Mouse (Mus musculus): Measurements from ENCODE around the gene Gm19684. TPM values are rescaled to one million over a fixed set of nuclear protein-coding genes. Genes with fewer than 3 reads are reported as not detected.
"Not testable (repeated sequence)": the region's sequence is repeated elsewhere in the genome, so short reads cannot be mapped to it uniquely, and the experiment has no call there.

The Gm19684 gene
- polyA plus RNA-seq, 1 experiment from 2014 or later: not detected

GRCm38 (mm10) chr17:36131516-36132265 lies 10.2 kb downstream of the Gm19684 start:
- H3K4me1 ChIP-seq (replicated peaks; ENCODE audit: control insufficient read depth, insufficient read depth): no peaks in the 10 kb centered on the region
- no peak for ATAC-seq (ENCODE audit: low FRiP score, low TSS enrichment)
- 72% methylated on average over 5 of the region's 5 CpGs for whole genome bisulfite sequencing
- H3K36me3 ChIP-seq (ENCODE audit: control insufficient read depth, insufficient read depth, low read length): no peaks in the 10 kb centered on the region
- no peaks in the 10 kb centered on the region for H3K9me3 ChIP-seq (ENCODE audit: control insufficient read depth, low read length)
- no peak overlapping the region for H3K4me2 ChIP-seq (replicated peaks; ENCODE audit: low read depth)
- no peak overlapping the region for H3K27ac ChIP-seq (replicated peaks)
- no peak for DNase-seq (ENCODE audit: low spot score)
- TF ChIP-seq CTCF (IDR thresholded peaks at IDR 0.05; ENCODE audit: low read depth) (0 out of 2 replicates have a peak, but pooled peaks have one; percentile 11), EP300 (optimal IDR thresholded peaks at IDR 0.05) (no peak)
- H3K27me3 ChIP-seq (ENCODE audit: control insufficient read depth, insufficient read depth, low read length): no peaks in the 10 kb centered on the region
- H3K4me3 ChIP-seq (ENCODE audit: low read depth, low read length): no peak overlapping the region
- H3K9ac ChIP-seq (ENCODE audit: low read length): no peak overlapping the region

GRCm38 (mm10) chr17:36135421-36136231 lies 14.1 kb downstream of the Gm19684 start:
- not testable (repeated sequence) for H3K4me2 ChIP-seq (replicated peaks; ENCODE audit: low read depth); H3K27me3 ChIP-seq (ENCODE audit: control insufficient read depth, insufficient read depth, low read length); DNase-seq (ENCODE audit: low spot score); H3K36me3 ChIP-seq (ENCODE audit: control insufficient read depth, insufficient read depth, low read length); H3K4me3 ChIP-seq (ENCODE audit: low read depth, low read length); H3K27ac ChIP-seq (replicated peaks); H3K9ac ChIP-seq (ENCODE audit: low read length); ATAC-seq (ENCODE audit: low FRiP score, low TSS enrichment); H3K4me1 ChIP-seq (replicated peaks; ENCODE audit: control insufficient read depth, insufficient read depth); H3K9me3 ChIP-seq (ENCODE audit: control insufficient read depth, low read length)

DNA sequence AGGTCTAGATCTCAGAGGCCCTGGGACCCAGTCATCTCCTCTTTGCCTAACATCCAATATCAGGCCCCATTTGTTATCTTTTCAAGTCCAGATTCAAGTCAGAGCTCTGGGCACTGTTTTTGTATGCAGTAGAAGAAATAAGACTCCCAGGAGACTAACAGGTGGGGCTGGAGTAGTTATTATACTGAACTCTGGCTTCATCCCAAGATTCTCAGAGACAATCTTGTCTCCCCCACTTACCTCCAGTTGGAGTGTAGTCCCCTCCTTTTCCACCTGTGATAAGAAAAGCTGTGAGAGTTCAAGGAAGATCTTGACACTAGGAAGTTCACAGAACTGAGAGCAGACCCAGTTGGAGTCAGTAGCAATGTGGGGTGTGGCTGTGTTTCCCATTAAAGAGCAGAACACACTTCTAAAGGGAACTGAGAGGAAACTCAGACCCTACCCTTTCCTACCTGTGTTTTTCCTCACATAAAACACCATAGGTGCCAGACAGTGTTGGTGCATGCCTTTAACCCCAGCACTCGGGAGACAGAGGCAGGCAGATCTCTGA lies 14.9 kb downstream of the Gm19684 start:
- not testable (repeated sequence) for DNase-seq (ENCODE audit: low spot score); H3K27me3 ChIP-seq (ENCODE audit: control insufficient read depth, insufficient read depth, low read length); H3K9me3 ChIP-seq (ENCODE audit: control insufficient read depth, low read length); H3K27ac ChIP-seq (replicated peaks); H3K4me2 ChIP-seq (replicated peaks; ENCODE audit: low read depth); ATAC-seq (ENCODE audit: low FRiP score, low TSS enrichment); H3K36me3 ChIP-seq (ENCODE audit: control insufficient read depth, insufficient read depth, low read length); H3K4me3 ChIP-seq (ENCODE audit: low read depth, low read length); H3K9ac ChIP-seq (ENCODE audit: low read length); H3K4me1 ChIP-seq (replicated peaks; ENCODE audit: control insufficient read depth, insufficient read depth)
- WGBS: 50% methylated on average over 1 of the region's 1 CpGs

DNA sequence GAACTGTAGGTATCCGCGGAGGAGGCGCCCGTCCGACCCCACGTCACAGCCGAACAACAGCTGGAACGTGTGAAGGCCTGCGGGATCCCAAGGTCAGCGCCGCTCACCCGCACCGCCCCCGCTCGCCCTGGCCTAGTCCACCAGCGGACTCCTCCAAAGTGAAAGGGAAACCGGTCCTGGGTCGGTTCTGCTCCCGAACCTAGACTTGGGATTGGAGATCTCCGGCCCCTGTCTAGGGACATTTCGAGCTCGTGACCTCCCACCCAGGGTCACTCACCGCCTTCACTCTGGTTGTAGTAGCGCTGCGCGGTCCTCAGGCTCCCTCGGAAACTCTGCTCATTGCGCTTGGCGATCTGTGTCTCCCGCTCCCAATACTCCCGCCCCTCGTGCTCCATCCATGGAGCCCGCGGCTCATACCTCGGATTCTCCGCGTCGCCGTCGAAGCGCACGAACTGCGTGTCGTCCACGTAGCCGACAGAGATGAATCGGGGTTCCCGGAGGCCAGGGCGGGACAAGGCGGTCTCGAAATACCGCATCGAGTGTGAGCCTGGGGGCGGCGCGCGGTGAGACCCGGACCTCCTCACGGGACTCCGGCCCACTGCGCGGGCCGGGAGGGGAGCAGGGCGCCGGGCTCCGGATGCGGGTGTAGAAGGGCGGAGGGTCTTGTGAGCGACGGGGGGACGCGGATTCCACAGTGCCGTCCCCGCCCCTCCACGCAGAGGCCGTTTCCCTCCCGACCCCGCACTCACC lies 23.8 kb downstream of the Gm19684 start:
- H3K36me3 ChIP-seq (ENCODE audit: control insufficient read depth, insufficient read depth, low read length): no peaks in the 10 kb centered on the region
- H3K4me3 ChIP-seq (ENCODE audit: low read depth, low read length): peak overlapping the region; percentile 50
- DNase-seq (ENCODE audit: low spot score) (peak; percentile 31), ATAC-seq (ENCODE audit: low FRiP score, low TSS enrichment) (peak; percentile 54)
- H3K9me3 ChIP-seq (ENCODE audit: control insufficient read depth, low read length): no peaks in the 10 kb centered on the region
- H3K4me2 ChIP-seq (replicated peaks; ENCODE audit: low read depth): peak overlapping the region; percentile 66
- WGBS: 2% methylated on average over 62 of the region's 78 CpGs
- no peak overlapping the region for H3K27ac ChIP-seq (replicated peaks)
- no peak overlapping the region for H3K9ac ChIP-seq (ENCODE audit: low read length)
- peaks cover 2% of the 10 kb centered on the region; the same call in 1 of the 2 replicates for H3K27me3 ChIP-seq (ENCODE audit: control insufficient read depth, insufficient read depth, low read length)
- TF ChIP-seq EP300 (optimal IDR thresholded peaks at IDR 0.05) (no peak), CTCF (IDR thresholded peaks at IDR 0.05; ENCODE audit: low read depth) (no peak)
- H3K4me1 ChIP-seq (replicated peaks; ENCODE audit: control insufficient read depth, insufficient read depth): peaks cover 2% of the 10 kb centered on the region; the same call in 1 of the 2 replicates

DNA sequence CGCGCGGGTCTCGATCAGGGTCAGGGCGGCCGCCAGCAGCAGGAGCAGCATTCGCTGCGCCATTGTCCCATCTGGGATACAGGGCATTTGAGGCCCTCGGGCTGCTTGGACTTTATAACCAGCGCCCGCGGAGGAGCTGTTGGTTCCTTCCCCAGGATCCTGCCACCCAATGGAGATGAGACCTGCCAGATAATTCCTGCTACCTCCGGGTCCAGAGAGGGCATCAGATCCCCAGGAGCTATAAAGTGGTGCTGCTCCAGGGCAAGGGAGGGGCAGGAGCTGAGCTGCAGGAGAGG lies 24.3 kb downstream of the Gm19684 start:
- WGBS: 5% methylated on average over 13 of the region's 13 CpGs
- H3K4me2 ChIP-seq (replicated peaks; ENCODE audit: low read depth): peak overlapping the region; percentile 66
- H3K4me3 ChIP-seq (ENCODE audit: low read depth, low read length): peak overlapping the region; percentile 50
- not testable (repeated sequence) for DNase-seq (ENCODE audit: low spot score); H3K9ac ChIP-seq (ENCODE audit: low read length); H3K36me3 ChIP-seq (ENCODE audit: control insufficient read depth, insufficient read depth, low read length); H3K9me3 ChIP-seq (ENCODE audit: control insufficient read depth, low read length); H3K27me3 ChIP-seq (ENCODE audit: control insufficient read depth, insufficient read depth, low read length); H3K4me1 ChIP-seq (replicated peaks; ENCODE audit: control insufficient read depth, insufficient read depth); H3K27ac ChIP-seq (replicated peaks); ATAC-seq (ENCODE audit: low FRiP score, low TSS enrichment)

DNA sequence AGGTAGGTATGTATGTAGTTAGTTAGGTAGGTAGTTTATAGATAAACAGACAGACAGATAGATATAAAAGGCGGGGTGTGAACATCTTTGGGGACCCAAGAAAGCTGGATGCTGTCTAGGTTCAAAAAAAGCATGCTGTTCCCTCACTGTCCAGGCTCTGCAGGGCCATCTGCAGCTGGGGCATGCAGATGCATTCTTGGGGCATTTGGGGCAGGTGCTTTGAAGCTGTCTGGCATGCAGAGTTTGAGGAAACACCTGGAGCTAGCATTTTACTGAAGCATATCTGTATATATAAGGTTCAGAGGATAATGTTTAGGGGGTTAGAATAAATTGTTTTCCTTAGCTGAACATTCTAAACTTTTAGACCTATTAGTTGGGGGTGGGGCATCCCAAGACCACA lies 25.5 kb downstream of the Gm19684 start:
- not testable (repeated sequence) for H3K4me3 ChIP-seq (ENCODE audit: low read depth, low read length); DNase-seq (ENCODE audit: low spot score); H3K9ac ChIP-seq (ENCODE audit: low read length); H3K4me1 ChIP-seq (replicated peaks; ENCODE audit: control insufficient read depth, insufficient read depth); ATAC-seq (ENCODE audit: low FRiP score, low TSS enrichment); H3K9me3 ChIP-seq (ENCODE audit: control insufficient read depth, low read length); H3K36me3 ChIP-seq (ENCODE audit: control insufficient read depth, insufficient read depth, low read length); H3K27ac ChIP-seq (replicated peaks); H3K27me3 ChIP-seq (ENCODE audit: control insufficient read depth, insufficient read depth, low read length); H3K4me2 ChIP-seq (replicated peaks; ENCODE audit: low read depth)
- 59% methylated on average over 1 of the region's 1 CpGs for WGBS

- not testable (repeated sequence) for H3K27me3 ChIP-seq (ENCODE audit: control insufficient read depth, insufficient read depth, low read length); ATAC-seq (ENCODE audit: low FRiP score, low TSS enrichment); H3K4me1 ChIP-seq (replicated peaks; ENCODE audit: control insufficient read depth, insufficient read depth); H3K4me2 ChIP-seq (replicated peaks; ENCODE audit: low read depth); H3K9me3 ChIP-seq (ENCODE audit: control insufficient read depth, low read length); H3K27ac ChIP-seq (replicated peaks); H3K9ac ChIP-seq (ENCODE audit: low read length); H3K4me3 ChIP-seq (ENCODE audit: low read depth, low read length); DNase-seq (ENCODE audit: low spot score); H3K36me3 ChIP-seq (ENCODE audit: control insufficient read depth, insufficient read depth, low read length)
- 66% methylated on average over 5 of the region's 5 CpGs for WGBS
Observed at GRCm38 (mm10) chr17:36148468-36148867, 27.0 kb downstream of the Gm19684 start.

DNA sequence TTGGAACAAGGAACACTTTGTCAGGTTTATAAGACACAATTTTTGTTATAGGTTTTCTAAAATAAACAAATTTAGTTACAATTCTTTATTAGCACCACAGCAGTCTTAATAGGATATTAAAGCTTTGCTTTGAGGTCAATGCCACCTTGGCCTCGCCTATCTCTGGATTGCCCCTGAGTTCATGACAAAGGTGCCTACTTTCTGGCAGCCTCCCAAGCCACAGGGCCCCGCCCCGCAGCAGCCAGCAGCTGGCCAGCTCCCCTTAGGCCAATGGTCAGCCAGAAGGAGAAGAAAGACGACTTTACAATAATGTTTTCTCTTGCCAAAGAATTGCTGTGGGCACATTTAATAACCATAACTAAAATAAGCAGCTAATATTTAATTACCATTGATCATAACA lies 29.7 kb downstream of the Gm19684 start:
- H3K4me3 ChIP-seq (ENCODE audit: low read depth, low read length); H3K9me3 ChIP-seq (ENCODE audit: control insufficient read depth, low read length): not testable (repeated sequence)
- 31% methylated on average over 4 of the region's 4 CpGs for WGBS

More for the DNA sequence above, 29.7 kb downstream of the Gm19684 start:
- peak; percentile 33 for DNase-seq (ENCODE audit: low spot score)
- H3K27ac ChIP-seq (replicated peaks); H3K4me2 ChIP-seq (replicated peaks; ENCODE audit: low read depth); H3K27me3 ChIP-seq (ENCODE audit: control insufficient read depth, insufficient read depth, low read length); H3K9ac ChIP-seq (ENCODE audit: low read length); H3K4me1 ChIP-seq (replicated peaks; ENCODE audit: control insufficient read depth, insufficient read depth); ATAC-seq (ENCODE audit: low FRiP score, low TSS enrichment); H3K36me3 ChIP-seq (ENCODE audit: control insufficient read depth, insufficient read depth, low read length): not testable (repeated sequence)
